Mouse (Mus musculus) kidney, adult 2 months (tissue): ENCODE results near the gene Hnrnpul2. TPM values are rescaled to one million over a fixed set of nuclear protein-coding genes. Genes with fewer than 3 reads are reported as not detected.
A peak's percentile ranks its signal among the peaks of the same experiment; 100 is the strongest.

Source experiments
- DNase-seq: peaks from one replicate; pipeline ENCODE4 v3.0.0; 2021
- H3K27ac ChIP-seq: fragments of 200-500 bp; 2 replicates; pipeline ENCODE4 v1.5.1; 2012; ENCODE audit warnings: low read depth, low read length, control low read depth, inconsistent platforms; ENCODE audit not compliant: insufficient read depth
- H3K27me3 ChIP-seq: fragments of 200-500 bp; replicated peaks from 2 replicates; pipeline ENCODE4 v1.6.1; 2012; ENCODE audit warnings: mild to moderate bottlenecking, moderate library complexity, low read length, inconsistent platforms; ENCODE audit not compliant: control insufficient read depth, insufficient read depth
- H3K36me3 ChIP-seq: fragments of 200-500 bp; 2 replicates; pipeline ENCODE4 v1.6.1; 2012; ENCODE audit warnings: mild to moderate bottlenecking, moderate library complexity, low read length, inconsistent platforms; ENCODE audit not compliant: control insufficient read depth, insufficient read depth
- H3K4me1 ChIP-seq: fragments of 200-500 bp; 2 replicates; pipeline ENCODE4 v1.6.1; 2011; ENCODE audit warnings: low read length; ENCODE audit not compliant: control insufficient read depth, insufficient read depth
- H3K4me3 ChIP-seq: fragments of 200-500 bp; 2 replicates; pipeline ENCODE4 v1.5.1; 2011; ENCODE audit warnings: mild to moderate bottlenecking, low read depth, low read length, control low read depth; ENCODE audit not compliant: insufficient read depth
- CTCF ChIP-seq: fragments of 200-500 bp; conservative IDR thresholded peaks from 2 replicates; pipeline ENCODE4 v1.5.1; 2011; ENCODE audit warnings: low read depth, mild to moderate bottlenecking, control low read depth, low read length, moderate library complexity, mixed read lengths; ENCODE audit not compliant: insufficient read depth, insufficient read length
- POLR2A ChIP-seq: fragments of 200-500 bp; IDR thresholded peaks from one replicate; pipeline ENCODE4 v1.6.1; 2011; ENCODE audit warnings: low read depth, low read length, control low read depth
- WGBS: fragments of 180-500 bp; shearing (Covaris S2); methylation state at CpG from one replicate; pipeline ENCODE4 v1.1.7; 2018; 5-methylcytosine and 5-hydroxymethylcytosine counted together
- polyA plus RNA-seq: library from polyadenylated mRNA; depleted of rRNA; stranded (reverse); fragments of >200 nt; gene quantifications from 2 replicates; pipeline ENCODE4 v1.2.3, GENCODE M21; 2012

Hnrnpul2 gene
- polyA plus RNA-seq, 1 experiment, result 25.5 TPM

GRCm38 (mm10) chr19:8818301-8818798 lies 1.5 kb upstream of the Hnrnpul2 start:
- H3K27ac ChIP-seq, result peak overlapping the region; percentile 98
- no peaks in the 10 kb centered on the region for H3K27me3 ChIP-seq
- H3K4me1 ChIP-seq, result peaks cover 9% of the 10 kb centered on the region; the same call in 1 of the 2 replicates
- TF ChIP-seq CTCF, result no peak
- no peak for TF ChIP-seq POLR2A
- H3K4me3 ChIP-seq, result peak overlapping the region; percentile 83
- 10% methylated on average over 14 of the region's 14 CpGs for WGBS
- peaks cover 1% of the 10 kb centered on the region; the same call in 1 of the 2 replicates for H3K36me3 ChIP-seq
- DNase-seq, result no peak

- TF ChIP-seq POLR2A, result peak; percentile 77
- TF ChIP-seq CTCF, result no peak
- DNase-seq, result peak; percentile 99
- H3K27me3 ChIP-seq, result no peaks in the 10 kb centered on the region
- peak within 1 kb of the TSS; percentile 98 for H3K27ac ChIP-seq
- H3K4me1 ChIP-seq, result peaks cover 9% of the 10 kb centered on the region; the same call in 1 of the 2 replicates
- H3K4me3 ChIP-seq, result peak within 1 kb of the TSS; percentile 90
- under 1% methylated on average over 33 of the region's 33 CpGs for WGBS
- H3K36me3 ChIP-seq, result peaks cover 1% of the 10 kb centered on the region; the same call in 1 of the 2 replicates
Observed at GRCm38 (mm10) chr19:8818801-8819595, 812 bp upstream of the Hnrnpul2 start, which contains the start of gene Ttc9c. TSS of gene Ttc9c (minus strand) at chr19:8819333.

- Histone ChIP-seq H3K4me3 (peak overlapping the region; percentile 90), H3K36me3 (peaks cover 7% of the 10 kb centered on the region), H3K27me3 (no peaks in the 10 kb centered on the region), H3K4me1 (peaks cover 9% of the 10 kb centered on the region; the same call in 1 of the 2 replicates), H3K27ac (peak overlapping the region; percentile 98)
- WGBS, result under 1% methylated on average over 46 of the region's 48 CpGs
- no peak for DNase-seq
- TF ChIP-seq CTCF (no peak), POLR2A (no peak)
Observed at GRCm38 (mm10) chr19:8820424-8820956, 680 bp downstream of the Hnrnpul2 start.

DNA sequence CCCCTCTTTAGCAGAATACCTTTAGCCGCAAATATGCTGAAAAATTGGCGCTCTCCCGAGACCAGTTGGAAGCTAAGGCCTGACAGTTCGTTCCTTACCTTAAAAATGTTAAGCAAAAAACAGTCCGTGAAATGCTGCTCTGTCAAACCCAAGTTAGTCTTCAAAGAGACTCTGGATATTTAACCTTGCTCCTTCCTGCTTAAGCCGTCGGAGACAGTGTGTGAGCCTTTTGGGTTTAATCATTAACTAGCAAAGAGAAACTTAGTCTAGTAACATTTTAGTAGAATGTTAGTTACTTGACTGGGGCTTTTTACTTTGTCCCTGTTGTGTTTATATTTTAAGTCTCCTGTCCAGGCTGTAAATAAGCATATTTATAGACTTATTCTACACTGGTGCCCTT lies 1.3 kb downstream of the Hnrnpul2 start:
- H3K4me3 ChIP-seq, result peak overlapping the region; percentile 90
- under 1% methylated on average over 7 of the region's 7 CpGs for WGBS
- DNase-seq, result peak; percentile 82
- peaks cover 9% of the 10 kb centered on the region for H3K36me3 ChIP-seq
- peak overlapping the region; percentile 98 for H3K27ac ChIP-seq
- H3K4me1 ChIP-seq, result peaks cover 6% of the 10 kb centered on the region; the same call in 1 of the 2 replicates
- no peaks in the 10 kb centered on the region for H3K27me3 ChIP-seq
- TF ChIP-seq CTCF, result no peak
- no peak for TF ChIP-seq POLR2A

GRCm38 (mm10) chr19:8822696-8823095 lies 2.9 kb downstream of the Hnrnpul2 start:
- 0 out of 2 replicates have a peak overlapping the region, but pooled peaks have one; percentile 13 for H3K4me3 ChIP-seq

GRCm38 (mm10) chr19:8829660-8830059 lies 9.8 kb downstream of the Hnrnpul2 start, which contains the start of gene AC129217.1:
TSS of gene AC129217.1 (plus strand) at chr19:8829773.
- H3K36me3 ChIP-seq, result peaks cover 50% of the 10 kb centered on the region
- H3K27ac ChIP-seq, result no peak within 1 kb of the TSS
- TF ChIP-seq CTCF (no peak), POLR2A (no peak)
- peak; percentile 15 for DNase-seq
- no peak within 1 kb of the TSS for H3K4me3 ChIP-seq
- WGBS, result 86% methylated on average over 8 of the region's 8 CpGs
- H3K4me1 ChIP-seq, result no peaks in the 10 kb centered on the region
- H3K27me3 ChIP-seq, result no peaks in the 10 kb centered on the region

More at GRCm38 (mm10) chr19:8822696-8823095, 2.9 kb downstream of the Hnrnpul2 start:
- DNase-seq, result no peak
- 37% methylated on average over 8 of the region's 8 CpGs for WGBS
- peaks cover 3% of the 10 kb centered on the region; the same call in 1 of the 2 replicates for H3K4me1 ChIP-seq
- no peak for TF ChIP-seq POLR2A
- TF ChIP-seq CTCF, result no peak
- peaks cover 16% of the 10 kb centered on the region for H3K36me3 ChIP-seq
- H3K27me3 ChIP-seq, result no peaks in the 10 kb centered on the region
- no peak overlapping the region for H3K27ac ChIP-seq

GRCm38 (mm10) chr19:8830664-8831063 lies 10.9 kb downstream of the Hnrnpul2 start:
- Histone ChIP-seq H3K36me3 (peaks cover 44% of the 10 kb centered on the region), H3K4me3 (no peak overlapping the region), H3K27ac (no peak overlapping the region), H3K4me1 (no peaks in the 10 kb centered on the region), H3K27me3 (no peaks in the 10 kb centered on the region)
- no peak for TF ChIP-seq CTCF
- TF ChIP-seq POLR2A, result no peak
- WGBS, result 88% methylated on average over 8 of the region's 8 CpGs
- DNase-seq, result no peak
